Mouse (Mus musculus) cortical plate, adult 2 months (tissue): ENCODE data around the gene Jagn1.

Source experiments
- CTCF ChIP-seq: fragments of 200-500 bp; IDR thresholded peaks from 2 replicates; pipeline ENCODE4 v1.5.1; 2011; ENCODE audit warnings: mild to moderate bottlenecking, control low read depth, low read length; ENCODE audit not compliant: insufficient read depth; ENCODE audit errors: extremely low read depth
- POLR2A ChIP-seq: fragments of 200-500 bp; IDR thresholded peaks from 2 replicates; pipeline ENCODE4 v1.6.1; 2011; ENCODE audit warnings: mild to moderate bottlenecking, low read length, control low read depth; ENCODE audit not compliant: insufficient read depth; ENCODE audit errors: extremely low read depth

- TF ChIP-seq POLR2A (no peak), CTCF (no peak)
Observed at GRCm38 (mm10) chr6:113434691-113435090, 7.7 kb upstream of the Jagn1 start.
